Mouse (Mus musculus) G1E (cell line): Measurements from ENCODE around the gene N4bp3.

Experiments
- CTCF ChIP-seq: IDR thresholded peaks from 2 replicates; pipeline ENCODE4 v1.5.1; 2012; ENCODE audit warnings: low read depth, low read length, inconsistent platforms, mixed read lengths
- GATA1 ChIP-seq: IDR thresholded peaks from 2 replicates; pipeline ENCODE4 v1.6.1; 2012; ENCODE audit warnings: borderline replicate concordance, low read length, inconsistent platforms, mixed read lengths
- POLR2AphosphoS5 ChIP-seq: IDR thresholded peaks from 2 replicates; pipeline ENCODE4 v1.6.1; 2012; ENCODE audit warnings: low read depth, low read length, inconsistent platforms; ENCODE audit not compliant: insufficient replicate concordance

DNA sequence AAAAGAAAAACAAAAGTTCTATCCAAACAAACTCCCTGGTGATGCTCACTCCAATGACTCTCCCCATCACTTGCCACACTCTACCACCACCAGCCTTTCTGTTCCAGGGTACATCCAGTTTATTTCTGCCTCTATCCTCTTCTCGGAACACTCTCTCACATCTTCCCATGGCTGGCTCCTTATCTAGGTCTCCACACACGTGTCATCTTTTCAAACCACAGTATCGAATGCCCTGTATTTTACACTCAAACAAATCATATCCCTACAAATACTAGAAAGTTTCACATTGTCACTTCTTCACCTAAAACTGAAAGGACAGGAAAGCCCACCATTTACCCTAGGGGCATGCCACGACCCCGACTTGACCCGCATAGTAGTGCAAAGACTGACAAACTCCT, 15.5 kb downstream of the N4bp3 start:
- no peak for TF ChIP-seq CTCF
- no peak for TF ChIP-seq POLR2AphosphoS5
- no peak for TF ChIP-seq GATA1
